In the genomic region with DNA sequence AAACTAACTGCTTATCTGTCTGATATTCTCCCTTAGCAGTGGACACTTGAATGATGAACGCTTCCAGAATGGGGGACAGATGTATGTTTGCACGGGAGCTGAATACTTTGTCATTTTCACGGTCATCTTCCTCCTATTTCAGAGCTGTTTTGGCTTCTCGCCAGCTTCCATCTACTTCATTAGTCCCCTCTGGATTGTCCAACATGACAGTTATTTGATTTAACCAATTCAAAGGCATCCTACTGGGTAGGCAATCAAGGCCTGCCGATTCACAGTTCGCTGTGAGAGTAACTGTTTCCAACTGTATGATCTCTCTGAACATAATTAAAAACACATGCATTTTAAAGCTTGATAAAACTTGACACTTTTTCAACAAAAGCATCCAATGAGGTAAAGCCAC, we compare ENCODE assay signal across 12 mouse cellular contexts.
A peak's percentile ranks its signal among the peaks of the same experiment; 100 is the strongest.
DNase-seq lines count a peak whose midpoint lies in the region; ATAC-seq and TF ChIP-seq lines count a peak whose summit lies in the region.
"Had no signal": no experiment of that assay in that cellular context is flagged by ENCODE, and none has a peak within 500 bp of the region (broad histone marks: within the 10 kb centered on the region; RNA-seq: fewer than 3 reads in every experiment).

No protein-coding gene starts in this region.

- DNase-seq in kidney, postnatal 4 days, result peak; percentile 12 to 31
- no peak for DNase-seq in kidney, adult 9 months
- peak; percentile 48 for DNase-seq in embryo, embryonic 10.5 days (ENCODE audit: low spot score)
- peak; percentile 86 for DNase-seq in midbrain, postnatal 0 days (ENCODE audit: low spot score)
- DNase-seq in gastrocnemius, postnatal 36 days, result no peak
- no peak for DNase-seq in left cerebral cortex, postnatal 10 days (ENCODE audit: extremely low spot score in 1 of 2, low spot score in 2 of 2)
- DNase-seq: heart, adult 2 months had no signal

- H3K27me3 ChIP-seq in forebrain, embryonic 15.5 days, result no peaks in the 10 kb centered on the region
- H3K27me3 ChIP-seq in midbrain, postnatal 0 days (ENCODE audit: insufficient read depth, low read length), result no peaks in the 10 kb centered on the region
- H3K27me3 ChIP-seq: megakaryocyte, embryonic 14.5 days had no signal

- peaks cover 12% of the 10 kb centered on the region for H3K4me1 ChIP-seq in forebrain, embryonic 15.5 days
- H3K4me1 ChIP-seq in midbrain, postnatal 0 days (ENCODE audit: insufficient read depth, low read length), result no peaks in the 10 kb centered on the region
- H3K4me1 ChIP-seq: megakaryocyte, embryonic 14.5 days had no signal

- H3K36me3 ChIP-seq in forebrain, embryonic 15.5 days, result no peaks in the 10 kb centered on the region
- no peaks in the 10 kb centered on the region for H3K36me3 ChIP-seq in midbrain, postnatal 0 days (ENCODE audit: insufficient read depth, low read length)

- intact Hi-C loops in gastrocnemius, postnatal 36 days (cut with DNase I), result no loop called here
- intact Hi-C loops in left cerebral cortex, postnatal 10 days (cut with DNase I), result no loop called here

- no peak overlapping the region for H3K9ac ChIP-seq in forebrain, embryonic 15.5 days (replicated peaks)
- no peak overlapping the region for H3K9ac ChIP-seq in midbrain, postnatal 0 days (replicated peaks; ENCODE audit: low read length, poor library complexity, severe bottlenecking)
- H3K9ac ChIP-seq: liver, embryonic 14.5 days had no signal

- H3K4me3 ChIP-seq in forebrain, embryonic 15.5 days, result no peak overlapping the region
- no peak overlapping the region for H3K4me3 ChIP-seq in midbrain, postnatal 0 days (ENCODE audit: low read depth, low read length)
- H3K4me3 ChIP-seq: heart, adult 2 months; megakaryocyte, embryonic 14.5 days had no signal

- H3K27ac ChIP-seq in forebrain, embryonic 15.5 days (replicated peaks), result no peak overlapping the region
- H3K27ac ChIP-seq in midbrain, postnatal 0 days (ENCODE audit: low read depth, low read length), result no peak overlapping the region
- H3K27ac ChIP-seq: heart, adult 2 months; kidney, postnatal 0 days; liver, embryonic 14.5 days had no signal

- no peak for TF ChIP-seq CTCF in midbrain, postnatal 0 days (IDR thresholded peaks at IDR 0.05)

- no peaks in the 10 kb centered on the region for H3K9me3 ChIP-seq in forebrain, embryonic 15.5 days
- H3K9me3 ChIP-seq in midbrain, postnatal 0 days (ENCODE audit: low read length), result no peaks in the 10 kb centered on the region

- no peak overlapping the region for H3K4me2 ChIP-seq in forebrain, embryonic 15.5 days (replicated peaks)
- no peak overlapping the region for H3K4me2 ChIP-seq in midbrain, postnatal 0 days (ENCODE audit: low read depth, low read length, poor library complexity, severe bottlenecking)

- WGBS in forebrain, embryonic 15.5 days, result 13% methylated on average over 6 of the region's 6 CpGs
- WGBS in midbrain, postnatal 0 days, result 35% methylated on average over 6 of the region's 6 CpGs

- ATAC-seq in forebrain, embryonic 15.5 days (replicated peaks), result peak; percentile 59
- ATAC-seq in midbrain, postnatal 0 days (ENCODE audit: low FRiP score), result no peak
- no peak for ATAC-seq in monocyte, adult 5-6 weeks (replicated peaks; ENCODE audit: insufficient number of reproducible peaks, low FRiP score, low TSS enrichment, poor library complexity, severe bottlenecking)

Comparison
In these comparisons a context has a peak if more than half of its experiments do, and no peak if none do; other contexts are left out.
1. DNase-seq: peak in kidney, postnatal 4 days (2 of 2), embryo, embryonic 10.5 days (single experiment) and midbrain, postnatal 0 days (single experiment); none in kidney, adult 9 months (single experiment), gastrocnemius, postnatal 36 days (0 of 2) and left cerebral cortex, postnatal 10 days (0 of 2).